Mouse (Mus musculus) adrenal gland, adult 18-20 months (tissue): Measurements from ENCODE around the gene Hsd3b5. TPM values are rescaled to one million over a fixed set of nuclear protein-coding genes. Genes with fewer than 3 reads are reported as not detected.
"Not testable (repeated sequence)": the region's sequence is repeated elsewhere in the genome, so short reads cannot be mapped to it uniquely, and the experiment has no call there.

ENCODE experiments used
- DNase-seq, 2 experiments: peaks; one replicate each; pipeline ENCODE4 v3.0.0; 2021 to 2022; ENCODE audit warnings: low spot score in 2 of 2
- long read RNA-seq, 2 experiments: library from polyadenylated mRNA; stranded (forward); transcript quantifications; one replicate each; pipeline ENCODE4 v2.0.0; 2021
- total RNA-seq, 2 experiments: library from RNA; stranded (reverse); gene quantifications; 1 replicate in 1 of 2; 2 replicates in 1 of 2; pipeline ENCODE4 v1.2.3; 2021

Hsd3b5 gene
- total RNA-seq, result not detected
- long read RNA-seq, experiment 1, result 0 reads
- long read RNA-seq, experiment 2, result 0 reads

DNA sequence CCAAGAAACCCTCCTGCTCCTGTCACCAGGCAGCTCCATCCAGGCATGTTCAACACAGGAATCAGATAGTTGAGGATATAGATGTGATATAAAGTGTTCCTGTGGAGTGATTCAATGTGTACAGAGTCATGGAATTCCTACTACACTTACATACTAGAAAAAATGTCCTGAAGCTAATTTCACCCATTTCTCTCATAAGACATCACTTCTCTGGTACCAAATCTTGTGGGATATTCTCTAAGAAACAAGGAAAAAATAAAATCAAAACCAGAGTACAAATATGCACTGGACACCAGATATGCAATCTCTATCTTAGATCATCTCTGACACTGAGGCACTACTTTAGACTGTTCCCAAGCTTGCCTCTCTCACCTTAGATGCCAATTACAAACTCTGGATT is at the start of gene Hsd3b5:
Gene Hsd3b5, minus strand, starts transcription at position 101 of the 400 bp plus-strand sequence.
- DNase-seq, result no peak

DNA sequence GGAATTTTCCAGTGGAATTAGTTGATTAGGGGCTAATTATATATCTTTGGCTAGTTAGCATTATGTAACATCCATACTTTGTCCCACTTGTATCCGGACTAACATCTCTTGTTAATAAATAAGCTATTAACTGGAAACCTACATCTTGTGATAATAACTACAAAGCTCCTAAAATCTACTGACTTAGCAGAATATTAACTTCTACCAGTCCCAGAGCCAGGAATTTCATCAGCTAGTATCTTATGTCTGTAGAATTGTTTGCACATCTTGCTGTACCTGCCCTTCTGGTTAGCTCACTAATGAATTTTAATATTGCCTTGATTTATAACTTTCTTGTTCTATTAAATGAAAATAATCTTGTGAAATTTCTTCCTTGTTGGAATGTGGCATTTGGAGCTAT is 5.1 kb upstream of the Hsd3b5 start:
- no peak for DNase-seq

DNA sequence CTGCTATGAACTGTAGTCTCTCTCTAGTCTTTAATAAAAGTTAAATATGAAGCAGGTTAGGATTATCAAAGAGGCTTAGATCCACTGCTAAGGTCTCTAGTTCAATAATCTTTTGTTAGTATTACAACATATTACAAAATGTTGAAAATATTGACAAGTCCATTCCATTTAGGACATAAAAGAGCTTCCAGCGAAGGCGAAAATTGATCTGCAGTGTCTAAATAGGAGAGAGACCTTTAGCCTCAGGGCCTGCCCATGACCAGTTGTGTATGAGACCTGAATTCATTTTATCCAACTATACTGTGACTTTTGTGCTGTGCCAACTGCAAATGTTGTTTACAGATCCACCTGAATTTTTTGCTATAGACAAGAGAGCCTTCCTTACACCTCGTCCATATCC is 419 bp downstream of the Hsd3b5 start:
- DNase-seq, result no peak

DNA sequence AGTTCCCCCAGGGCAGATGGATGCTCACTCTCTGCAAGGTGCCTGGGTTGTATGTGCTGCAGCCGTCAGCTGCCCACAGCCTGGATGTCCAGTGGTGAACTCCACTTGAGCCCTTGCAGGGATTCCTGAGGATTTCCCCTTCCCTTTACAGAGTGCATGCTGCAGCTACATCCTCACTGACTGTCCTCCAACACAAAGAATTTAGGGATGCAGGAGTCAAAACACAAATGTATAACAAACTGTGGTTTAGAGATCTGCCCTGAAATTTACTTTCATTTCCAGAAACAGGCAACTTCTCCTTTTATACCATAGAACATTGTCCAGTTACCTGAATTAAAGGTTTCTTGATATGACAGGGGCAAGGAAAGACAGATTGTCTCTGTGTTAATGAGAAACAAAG is 13.3 kb downstream of the Hsd3b5 start:
- DNase-seq, result not testable (repeated sequence)

DNA sequence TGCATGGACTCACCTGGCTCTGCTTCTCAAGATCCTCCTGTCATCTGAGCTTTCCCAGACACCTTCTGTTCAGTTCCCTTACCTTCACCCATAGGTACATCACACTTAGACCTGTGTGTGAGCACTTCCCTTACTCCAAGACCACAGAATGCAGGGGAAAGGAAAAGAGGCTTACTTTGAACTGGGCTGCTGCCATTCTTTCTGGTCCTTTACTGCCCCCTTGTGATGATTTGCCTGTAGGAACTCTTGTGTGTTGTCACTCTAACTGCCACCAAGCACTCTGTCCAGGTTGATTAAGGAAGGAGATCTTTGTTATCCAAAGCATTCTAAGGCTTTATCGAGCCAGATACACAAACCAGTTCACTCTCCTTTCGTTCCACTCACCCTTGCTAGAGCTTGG is 13.8 kb downstream of the Hsd3b5 start:
- not testable (repeated sequence) for DNase-seq

DNA sequence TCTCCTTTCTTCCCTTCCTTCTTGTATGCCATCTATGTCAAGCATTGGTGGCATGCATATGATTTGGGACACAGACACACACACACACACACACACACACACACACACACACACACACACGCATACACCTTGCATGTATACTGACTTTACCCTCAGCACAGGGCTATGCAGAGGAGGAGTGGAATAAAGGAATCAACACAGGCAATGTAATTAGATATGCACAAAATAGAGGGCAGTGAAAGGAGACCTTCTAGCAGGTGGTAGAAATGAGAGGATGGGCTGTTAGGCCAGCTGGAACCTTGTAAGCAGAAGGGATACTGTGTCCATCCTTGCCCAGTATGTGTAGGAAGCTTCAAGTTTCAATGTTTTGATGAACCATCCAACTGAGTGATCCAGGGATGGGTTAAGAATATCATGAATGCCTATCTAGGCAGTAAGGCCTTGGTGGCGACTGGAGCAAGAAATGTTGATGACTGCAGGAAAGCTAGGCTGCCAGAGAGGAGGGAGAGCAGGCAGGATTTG is 15.6 kb downstream of the Hsd3b5 start:
- DNase-seq, result not testable (repeated sequence)

DNA sequence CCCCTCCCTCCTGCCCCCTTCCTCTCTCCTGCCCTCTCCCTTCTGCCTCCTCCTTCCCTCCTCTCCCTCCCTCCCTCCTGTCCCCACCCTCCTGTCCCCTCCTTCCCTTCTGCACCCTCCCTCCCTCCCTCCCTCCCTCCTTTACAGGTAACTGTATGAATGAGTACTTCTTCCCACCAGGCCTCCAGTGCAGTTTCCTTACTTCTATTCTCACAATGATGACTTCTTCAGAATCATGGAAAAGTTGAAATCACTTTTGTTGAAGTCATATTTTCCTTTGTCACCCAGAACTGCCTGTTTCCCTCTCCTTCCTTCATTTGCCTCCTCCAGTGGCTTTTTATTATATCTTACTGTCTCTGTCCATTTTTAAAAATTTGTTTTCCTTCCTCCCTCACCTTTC is 16.1 kb downstream of the Hsd3b5 start:
- DNase-seq, result no peak

DNA sequence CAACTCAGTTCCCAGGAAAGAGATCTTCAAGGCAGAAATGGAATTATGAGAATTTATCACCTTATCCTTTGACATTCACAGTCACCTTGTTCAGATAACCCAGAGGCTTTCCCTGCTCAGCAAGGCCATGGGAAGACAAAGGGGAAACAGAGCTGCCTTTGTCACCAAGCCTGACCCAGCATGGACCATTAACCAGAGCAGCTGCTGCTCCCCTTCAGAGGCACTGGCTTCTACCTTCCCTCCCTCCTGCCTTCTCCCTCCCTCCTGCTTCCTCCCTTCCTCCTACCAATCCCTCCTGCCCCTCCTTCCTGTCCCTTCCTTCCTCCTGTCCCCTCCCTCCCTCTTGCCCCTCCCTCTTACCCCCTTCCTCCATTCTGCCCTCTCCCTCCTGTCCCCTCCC is 16.5 kb downstream of the Hsd3b5 start:
- DNase-seq, result not testable (repeated sequence)

DNA sequence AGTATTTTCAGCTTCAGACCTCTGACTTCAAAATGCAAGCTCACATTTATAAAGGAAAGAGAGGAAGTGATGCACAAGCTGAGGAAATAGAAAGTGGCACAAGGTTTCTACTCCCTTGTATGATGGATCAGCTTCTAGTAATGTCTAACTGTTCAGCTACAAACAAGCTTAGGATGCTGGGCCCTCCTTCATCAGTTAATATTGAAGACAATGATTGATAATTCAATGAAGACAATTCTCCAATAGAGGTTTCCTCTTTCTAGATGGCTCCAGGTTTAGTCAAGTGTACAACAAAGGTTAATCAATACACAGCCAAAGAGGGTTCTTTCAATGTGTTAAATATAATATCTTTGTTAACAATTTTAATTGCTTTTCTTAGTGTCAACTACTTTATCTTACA is 41.3 kb downstream of the Hsd3b5 start, which contains the start of gene Gm10681:
Gene Gm10681, minus strand, starts transcription at position 101 of the 400 bp plus-strand sequence.
- DNase-seq, result no peak

DNA sequence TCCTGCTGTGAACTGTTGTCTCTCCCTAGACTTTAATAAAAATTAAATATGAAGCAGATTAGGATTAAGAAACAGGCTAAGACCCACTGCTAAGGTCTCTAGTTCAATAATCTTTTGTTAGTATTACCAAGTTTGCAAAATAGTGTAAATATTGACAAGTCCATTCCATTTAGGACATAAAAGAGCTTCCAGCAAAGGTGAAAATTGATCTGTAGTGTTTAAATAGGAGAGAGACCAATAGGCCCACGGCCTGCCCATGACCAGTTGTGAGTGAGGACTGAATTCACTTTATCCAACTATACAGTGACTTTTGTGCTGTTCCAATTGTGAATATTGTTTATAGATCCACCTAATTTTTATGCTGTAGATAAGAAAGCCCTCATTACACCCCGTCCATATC is 42.3 kb downstream of the Hsd3b5 start:
- DNase-seq, result no peak

DNA sequence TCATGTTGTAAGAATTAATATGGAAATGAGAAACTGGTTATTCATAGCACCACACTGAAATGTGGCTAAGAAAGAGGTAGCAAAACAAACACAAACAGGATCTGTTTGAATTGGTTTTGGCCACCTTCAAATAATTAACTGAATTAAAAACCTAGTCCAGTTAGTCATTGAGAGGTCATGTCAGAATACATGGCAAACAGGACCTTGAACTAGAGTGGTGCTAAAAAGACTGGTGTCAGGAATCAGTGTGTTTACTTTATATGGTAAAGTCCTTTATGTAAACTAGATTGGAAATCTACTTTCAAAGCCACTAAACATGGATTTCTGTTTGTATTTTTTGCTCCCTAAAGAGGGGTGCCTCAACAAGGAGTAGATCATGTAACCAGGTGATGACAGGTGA is 47.4 kb downstream of the Hsd3b5 start:
- not testable (repeated sequence) for DNase-seq

DNA sequence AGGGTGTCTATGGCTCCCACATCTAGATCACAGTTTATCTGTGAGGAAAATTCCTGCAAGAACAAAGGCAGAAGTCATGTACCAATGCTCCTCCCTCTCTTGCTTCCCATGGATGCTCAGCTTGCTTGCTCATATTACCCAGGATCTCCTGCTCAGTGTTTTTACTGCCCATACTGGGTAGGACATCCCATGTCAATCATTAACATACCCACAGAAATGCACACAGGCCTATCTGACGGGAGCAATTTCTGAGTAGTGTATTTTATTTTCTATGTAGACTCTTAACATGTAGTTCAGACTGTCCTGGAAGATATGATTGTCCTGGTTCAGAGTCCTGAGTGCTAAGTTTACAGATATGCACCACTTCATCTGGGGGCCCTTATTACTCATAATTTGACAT is 47.9 kb downstream of the Hsd3b5 start:
- DNase-seq, result not testable (repeated sequence)

DNA sequence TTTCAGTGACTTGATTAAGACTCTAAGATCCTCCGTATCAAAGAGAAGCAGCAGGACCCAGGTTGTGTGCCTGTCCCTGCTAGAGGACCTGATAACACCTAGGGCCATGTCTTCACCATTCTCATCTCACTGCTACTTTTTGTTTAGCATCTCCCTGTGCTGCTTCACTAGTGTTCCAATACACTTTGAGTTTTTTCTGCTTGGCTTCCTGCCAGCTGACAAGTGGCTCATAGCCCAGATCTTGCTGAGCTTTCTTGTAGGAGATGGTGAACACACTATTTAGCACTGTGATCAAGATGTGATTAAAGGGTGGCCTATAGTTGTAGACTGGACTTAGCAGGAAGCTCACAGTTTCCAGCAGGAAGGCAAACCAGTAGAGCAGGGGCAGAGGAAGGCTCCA is 49.0 kb downstream of the Hsd3b5 start:
- peak in 1 of 2 experiments; percentile 25 for DNase-seq

Other genes starting within 250 kb of the Hsd3b5 start
- gene Zfp697, start 247.8 kb downstream of the Hsd3b5 start, total RNA-seq, result 1 to 10 TPM; 3.8 to 5.9 TPM
- not detected for gene Gm4450, start 173.1 kb downstream of the Hsd3b5 start, total RNA-seq
- not detected for gene Hsd3b4, start 119.7 kb downstream of the Hsd3b5 start, total RNA-seq
- gene Gm10681, start 41.4 kb downstream of the Hsd3b5 start, total RNA-seq, result not detected
- gene Hsd3b2, start 94.3 kb upstream of the Hsd3b5 start, total RNA-seq, result not detected
- gene Hsd3b3, start 132.9 kb upstream of the Hsd3b5 start, total RNA-seq, result not detected
- gene Hsd3b6, start 184.2 kb upstream of the Hsd3b5 start, total RNA-seq, result 100 to 1,000 TPM in 1 of 2 experiments, 10 to 100 TPM in 1; 78.7 to 201 TPM
- gene Hsd3b1, start 229.5 kb upstream of the Hsd3b5 start, total RNA-seq, result over 10,000 TPM in 1 of 2 experiments, 1,000 to 10,000 TPM in 1; 7,764 to 16,960 TPM